Mouse (Mus musculus) right cerebral cortex, postnatal 4 days (tissue): ENCODE measurements around the gene Klhl11.

Experiments
- DNase-seq: peaks from one replicate; pipeline ENCODE4 v3.0.0-alpha.2; 2022

Klhl11 gene

DNA sequence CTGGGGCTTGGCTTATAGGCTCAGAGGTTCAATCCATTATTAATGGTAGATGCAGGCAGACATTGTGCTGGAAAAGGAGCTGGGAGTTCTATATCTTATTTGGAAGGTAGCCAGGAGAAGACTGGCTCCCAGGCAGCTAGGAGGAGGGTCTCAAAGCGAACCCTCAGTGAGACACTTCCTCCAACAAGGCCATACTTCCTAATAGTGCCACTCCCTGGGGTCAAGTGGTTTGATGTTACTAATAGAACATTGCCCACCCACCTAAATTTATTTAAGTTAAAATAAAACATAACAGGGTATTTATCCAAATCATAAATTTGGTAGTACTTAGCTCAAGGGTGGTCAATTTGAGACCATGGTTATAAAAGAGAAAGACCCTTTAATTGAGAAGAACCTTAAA is 6.7 kb downstream of the Klhl11 start:
- DNase-seq, result no peak

DNA sequence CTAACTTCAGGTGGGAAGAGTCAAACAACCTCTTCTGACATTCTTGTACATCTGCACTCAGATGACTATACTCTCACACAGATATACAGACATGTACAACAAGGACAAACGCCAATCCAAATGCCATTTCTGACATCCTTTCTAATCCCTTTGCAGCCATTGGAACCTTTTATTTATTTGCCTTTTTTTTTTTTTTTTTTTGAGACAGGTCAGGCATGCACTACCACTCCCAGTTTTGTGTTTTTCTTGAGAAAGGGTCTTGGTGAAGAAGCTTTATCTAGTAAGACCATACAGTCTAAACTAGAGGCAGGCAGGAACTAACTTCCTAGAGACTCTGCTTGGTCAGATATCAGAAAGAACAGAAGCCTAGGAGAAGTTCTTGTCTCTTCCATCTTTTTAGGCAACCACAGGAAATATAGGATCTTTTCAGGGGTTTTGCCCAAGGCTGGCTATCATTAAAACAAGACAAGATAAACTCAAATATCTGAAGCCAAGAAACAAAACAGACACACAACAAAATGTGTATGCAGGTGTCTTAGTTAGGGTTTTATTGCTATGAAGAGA is 7.2 kb downstream of the Klhl11 start:
- DNase-seq, result no peak

DNA sequence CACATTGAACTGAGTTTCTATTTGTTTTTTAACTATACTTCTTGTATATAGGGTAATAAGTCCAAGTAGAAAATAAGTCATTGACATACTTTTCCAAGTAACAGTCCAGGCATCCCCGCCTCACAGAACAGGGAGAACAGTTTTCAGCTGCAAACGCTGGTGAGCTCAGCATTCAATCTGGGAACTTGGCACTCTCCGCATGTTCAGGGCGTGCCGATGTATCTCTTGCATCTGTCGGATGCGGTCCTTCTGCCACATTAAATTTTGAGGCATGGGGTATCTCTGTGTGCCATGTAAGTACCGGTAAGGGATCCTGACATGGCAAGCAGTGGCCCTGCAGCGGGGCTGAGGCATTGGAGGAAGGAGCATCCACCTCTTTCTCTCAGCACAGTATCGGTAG is 9.8 kb downstream of the Klhl11 start:
- DNase-seq, result no peak

DNA sequence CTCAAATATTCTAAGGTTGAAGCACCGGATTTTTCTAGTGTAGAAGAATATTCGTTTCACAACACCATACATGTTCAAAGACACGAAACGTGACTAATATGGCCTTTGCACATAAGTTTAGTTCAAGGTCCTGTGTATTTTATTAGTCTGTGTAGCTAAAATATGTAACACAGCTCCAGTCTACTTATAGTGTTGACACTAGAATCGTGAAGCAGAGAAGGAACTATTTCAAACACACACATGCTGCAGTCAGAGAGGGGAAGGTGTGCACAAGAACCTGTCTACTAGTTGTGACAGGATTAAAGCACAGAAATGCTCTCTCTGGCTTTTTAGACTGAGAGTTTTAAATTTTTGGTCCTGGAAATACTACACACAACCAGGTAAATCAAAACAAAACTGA is 14.8 kb downstream of the Klhl11 start:
- DNase-seq, result no peak

DNA sequence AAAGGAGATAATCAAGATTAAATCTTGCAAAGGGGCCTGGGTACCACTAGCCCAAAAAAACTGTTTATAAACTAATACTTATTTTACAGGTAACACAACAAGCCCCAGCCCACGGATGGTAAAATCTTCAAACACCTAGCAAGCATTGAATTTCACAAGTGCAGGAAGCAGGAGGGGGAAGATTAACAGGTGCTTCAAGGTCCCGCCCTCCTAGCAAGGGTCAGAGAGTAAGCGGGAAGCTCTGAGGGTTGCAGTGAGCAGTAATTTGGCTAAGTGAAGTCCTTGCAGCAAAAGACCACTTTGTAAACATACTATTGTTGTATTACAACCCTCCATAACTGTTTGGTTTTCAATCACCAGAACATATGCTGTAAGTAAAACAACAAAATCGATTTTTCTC is 15.3 kb downstream of the Klhl11 start:
- DNase-seq, result no peak

DNA sequence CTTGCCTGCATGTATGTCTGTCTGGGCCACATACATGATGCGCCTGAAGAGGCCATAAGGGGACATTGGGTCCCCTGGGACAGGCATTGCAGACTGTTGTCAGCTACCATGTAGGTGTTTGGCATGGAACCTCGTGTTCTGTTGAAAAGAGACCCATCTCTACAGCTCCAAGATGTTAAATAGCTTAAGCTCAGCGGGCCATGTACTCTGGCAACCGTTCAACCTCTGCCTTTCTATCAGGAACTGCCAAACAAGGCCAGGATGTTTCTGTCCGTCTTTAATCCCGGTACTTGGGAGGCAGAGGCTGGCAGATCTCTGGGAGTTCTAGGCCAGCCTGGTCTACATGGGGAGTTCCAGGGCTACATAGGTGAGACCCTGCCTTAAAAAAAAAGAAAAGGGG is 29.9 kb downstream of the Klhl11 start:
- no peak for DNase-seq

DNA sequence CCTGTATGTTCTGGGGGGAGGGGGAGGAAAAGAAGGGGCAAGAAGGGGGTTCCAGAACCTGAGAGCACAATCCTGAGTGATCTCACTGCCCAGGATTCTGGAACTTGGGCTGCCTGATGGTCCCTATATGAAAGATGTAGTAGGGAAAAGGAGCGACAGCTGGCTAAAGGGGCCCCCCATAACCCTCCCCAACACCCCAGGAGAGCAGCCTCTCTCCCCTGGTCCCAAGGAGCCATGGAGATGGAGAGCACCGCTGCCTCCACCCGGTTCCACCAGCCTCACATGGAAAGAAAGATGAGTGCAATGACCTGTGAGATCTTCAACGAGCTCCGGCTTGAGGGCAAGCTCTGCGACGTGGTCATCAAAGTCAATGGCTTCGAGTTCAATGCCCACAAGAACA is 30.7 kb downstream of the Klhl11 start, which contains the start of the genes Nt5c3b and Klhl10:
Nt5c3b (minus strand) TSS at position 12 of the 400 bp plus-strand sequence.
Klhl10 (plus strand) TSS at position 121 of the 400 bp plus-strand sequence.
- DNase-seq, result no peak

DNA sequence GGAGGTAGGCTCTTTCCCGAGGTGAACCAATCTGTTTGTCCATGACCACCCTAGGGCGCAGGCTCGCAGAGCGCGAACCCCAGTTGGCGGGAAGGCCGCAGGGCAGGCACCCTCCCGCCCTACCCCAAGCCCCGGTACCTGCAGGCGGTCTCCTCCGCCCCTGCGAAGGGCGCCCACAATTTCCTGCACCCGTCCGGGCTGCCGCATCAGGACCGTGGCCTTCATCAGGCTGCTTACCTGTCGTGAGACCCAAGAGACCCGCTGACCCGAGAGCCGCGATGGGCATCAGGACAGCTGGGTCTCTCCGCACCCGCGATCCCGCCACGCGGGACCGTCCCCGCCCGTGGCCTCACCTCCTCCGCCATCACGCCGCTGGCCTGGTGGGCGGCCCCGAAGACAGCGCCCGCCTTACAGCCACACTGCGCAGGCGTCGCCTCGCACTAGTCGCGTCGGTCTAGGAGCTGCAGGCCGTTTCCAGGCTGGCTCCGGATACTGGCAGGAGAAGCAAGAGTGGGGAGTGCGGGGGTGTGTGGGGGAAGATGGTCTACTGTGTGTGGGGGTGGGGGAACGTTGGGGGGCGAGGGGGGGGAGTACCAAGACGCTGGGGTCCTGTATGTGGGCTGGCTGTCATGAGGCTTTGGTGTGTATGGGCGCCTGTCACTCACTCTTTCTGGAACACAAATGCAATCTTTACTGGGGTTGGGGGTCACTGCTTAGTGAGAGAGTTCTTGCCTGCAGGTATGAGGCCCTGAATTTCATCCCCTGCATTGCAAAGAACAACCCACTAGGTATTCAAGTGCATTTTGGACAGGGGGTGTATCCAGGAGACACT is 31.6 kb downstream of the Klhl11 start:
- peak; percentile 85 for DNase-seq

DNA sequence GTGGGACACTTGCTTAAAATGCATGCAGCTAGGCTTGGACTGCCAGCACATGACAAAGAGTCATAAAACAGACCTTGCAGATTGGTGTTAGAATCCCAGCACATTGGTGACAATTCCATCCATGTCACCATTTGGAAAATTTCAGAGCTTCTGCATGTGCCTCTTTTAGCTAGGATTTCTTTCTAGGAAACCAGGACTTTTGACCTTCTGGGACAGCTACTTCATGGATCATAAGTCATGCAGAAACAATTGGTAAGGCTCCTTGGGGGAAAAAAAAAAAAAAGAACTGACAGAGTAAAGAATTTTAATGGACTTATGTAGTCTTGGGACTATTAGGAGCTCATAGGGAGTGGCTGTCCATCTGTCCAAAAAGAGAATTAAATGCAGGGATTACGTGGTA is 34.6 kb downstream of the Klhl11 start:
- no peak for DNase-seq

DNA sequence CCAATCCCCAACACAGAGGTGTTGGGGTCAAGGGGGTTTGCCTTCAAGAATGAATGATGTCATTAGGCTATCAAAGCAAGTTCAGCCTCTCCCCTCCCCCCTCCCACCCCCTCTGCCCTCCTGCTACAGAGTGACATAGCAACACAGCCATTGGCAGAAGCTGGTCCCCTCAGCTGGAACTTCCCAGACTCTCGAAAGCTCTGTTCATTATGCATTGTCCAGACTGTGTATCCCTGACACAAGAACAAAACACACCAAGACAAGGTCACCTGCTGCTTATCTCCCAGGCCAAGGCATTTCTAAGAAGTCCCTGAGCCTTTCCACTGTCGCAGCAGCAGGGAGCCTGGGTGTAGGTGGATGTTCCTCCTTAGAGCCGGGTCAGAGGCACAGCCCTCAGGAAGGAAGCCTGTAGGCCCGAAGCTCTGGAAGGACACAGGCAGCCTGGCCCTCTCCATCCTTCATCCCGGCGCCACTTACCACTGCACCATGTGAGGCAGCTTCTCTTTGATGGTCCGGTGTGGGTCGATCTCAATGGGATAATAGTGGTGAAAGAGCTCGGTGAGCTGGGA is 36.8 kb downstream of the Klhl11 start:
- DNase-seq, result no peak

DNA sequence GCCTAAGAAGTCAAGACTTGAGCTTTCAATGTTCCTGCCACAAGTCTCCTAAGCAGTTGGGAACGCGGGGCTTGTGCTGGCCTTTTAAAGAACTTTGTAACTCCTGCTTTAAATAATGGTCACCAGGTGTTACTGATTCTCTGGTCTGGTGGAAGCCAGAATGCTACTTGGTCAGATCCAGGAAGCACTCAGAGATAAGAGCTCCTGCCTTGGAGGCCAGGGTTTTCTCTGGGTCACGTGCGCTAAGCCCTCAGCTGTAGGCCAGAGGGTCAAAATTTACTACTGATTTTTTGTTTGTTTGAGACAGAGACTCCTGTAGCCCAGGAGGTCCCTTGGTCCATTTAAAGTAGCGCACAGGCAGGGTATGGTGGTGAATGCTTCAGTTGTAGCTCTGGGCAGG is 40.5 kb downstream of the Klhl11 start:
- no peak for DNase-seq

DNA sequence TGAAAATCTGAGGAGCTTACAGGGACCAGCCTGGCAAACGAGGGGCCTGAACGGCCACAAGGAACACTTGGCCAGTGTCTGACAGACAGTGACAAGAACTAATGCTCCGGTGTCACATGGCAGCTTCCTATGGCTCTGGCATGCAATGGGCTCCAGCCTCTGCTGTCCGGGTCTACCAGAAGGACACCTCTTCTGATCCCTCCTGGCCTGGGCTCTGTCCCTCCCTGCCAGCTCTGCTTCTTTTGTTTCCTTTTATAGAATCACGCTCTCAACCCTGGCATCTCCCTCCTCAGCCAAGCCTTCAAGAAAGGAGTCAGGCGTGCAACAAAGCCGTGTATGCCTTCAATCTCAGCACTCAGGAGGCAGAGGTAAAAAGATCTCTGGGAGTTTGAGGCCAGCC is 42.5 kb downstream of the Klhl11 start:
- DNase-seq, result no peak

DNA sequence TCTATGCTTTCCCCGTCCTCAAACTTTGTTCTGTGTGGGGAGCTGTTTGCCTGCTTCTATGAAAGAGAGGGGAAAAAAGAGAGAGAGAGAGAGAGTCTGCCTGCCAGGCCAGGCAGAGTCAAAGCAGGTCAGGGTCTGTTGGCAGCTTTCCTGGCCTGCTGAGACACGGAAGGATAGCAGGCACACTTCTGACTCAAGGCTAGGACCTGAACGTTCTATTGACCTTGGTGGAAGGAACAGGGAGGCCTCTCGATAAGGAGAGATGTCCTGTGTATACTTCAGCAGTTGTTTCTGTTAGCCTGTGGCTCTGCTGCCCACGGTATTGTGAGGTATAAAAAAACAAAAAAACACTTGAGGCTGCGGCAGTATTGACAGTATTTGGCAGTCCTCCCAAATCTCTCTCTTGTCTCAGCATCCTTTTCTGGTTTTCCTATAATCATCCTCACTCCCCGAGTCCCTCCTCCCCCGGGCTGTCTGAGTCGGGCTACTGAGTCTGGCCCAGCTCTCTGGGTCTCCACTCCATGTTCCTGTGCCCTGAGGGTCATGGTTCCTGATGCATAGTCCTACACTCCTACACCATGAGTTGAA is 43.8 kb downstream of the Klhl11 start:
- peak; percentile 27 for DNase-seq

DNA sequence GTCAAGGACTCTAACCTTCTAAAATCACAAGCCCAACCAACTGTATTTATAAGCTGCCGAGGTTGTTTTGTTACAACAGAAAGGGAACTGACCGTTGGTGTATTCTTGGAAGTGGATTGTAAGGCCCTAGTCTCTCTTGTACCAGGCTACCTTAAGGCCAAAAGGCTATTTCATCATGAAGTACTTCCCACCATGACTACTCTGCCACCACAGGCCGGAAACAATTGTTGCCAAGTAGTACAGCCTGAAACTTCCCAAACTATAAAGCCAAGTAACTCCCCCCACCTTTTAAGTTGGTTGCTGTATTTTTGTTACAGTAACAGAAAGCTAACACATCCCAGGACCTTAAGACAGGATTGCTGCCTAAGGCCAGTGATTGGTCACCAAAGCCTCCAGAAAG is 45.7 kb downstream of the Klhl11 start:
- no peak for DNase-seq

DNA sequence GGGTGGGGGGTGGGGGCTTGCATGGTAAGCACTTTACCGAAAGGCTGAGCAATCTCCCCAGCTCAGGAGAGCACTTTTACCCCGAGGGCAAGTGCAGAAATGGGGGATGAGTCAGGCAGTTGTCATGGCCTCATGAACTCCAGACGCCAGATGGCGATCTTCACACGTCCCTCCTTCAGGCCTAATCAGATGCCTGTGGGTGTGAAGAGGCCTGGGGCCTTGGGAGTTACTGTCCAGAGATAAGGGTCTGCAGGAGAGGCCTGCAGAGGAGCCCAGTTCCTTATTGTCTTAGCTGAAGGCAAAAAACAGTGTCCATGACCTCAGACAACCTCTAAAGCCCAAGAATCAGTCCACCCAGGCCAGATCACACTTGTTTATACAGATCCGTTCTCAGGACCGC is 46.7 kb downstream of the Klhl11 start:
- peak; percentile 70 for DNase-seq

DNA sequence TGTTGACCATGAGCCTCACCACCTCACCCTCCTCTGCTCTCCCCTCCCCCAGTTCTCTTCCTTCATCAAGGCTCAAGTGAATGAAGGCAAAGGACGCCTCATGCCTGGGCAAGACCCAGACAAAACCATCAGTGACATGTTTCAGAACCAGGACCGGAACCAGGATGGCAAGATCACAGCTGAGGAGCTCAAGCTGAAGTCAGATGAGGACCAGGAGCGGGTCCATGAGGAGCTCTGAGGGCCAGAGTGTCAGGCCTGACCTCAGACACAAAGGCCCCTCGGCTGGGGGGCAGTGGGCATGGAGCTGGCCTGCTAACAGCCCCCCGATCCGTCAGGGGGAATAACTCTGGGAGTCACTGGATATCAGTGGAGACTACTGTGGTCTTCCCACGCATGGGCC is 48.7 kb downstream of the Klhl11 start:
- no peak for DNase-seq

DNA sequence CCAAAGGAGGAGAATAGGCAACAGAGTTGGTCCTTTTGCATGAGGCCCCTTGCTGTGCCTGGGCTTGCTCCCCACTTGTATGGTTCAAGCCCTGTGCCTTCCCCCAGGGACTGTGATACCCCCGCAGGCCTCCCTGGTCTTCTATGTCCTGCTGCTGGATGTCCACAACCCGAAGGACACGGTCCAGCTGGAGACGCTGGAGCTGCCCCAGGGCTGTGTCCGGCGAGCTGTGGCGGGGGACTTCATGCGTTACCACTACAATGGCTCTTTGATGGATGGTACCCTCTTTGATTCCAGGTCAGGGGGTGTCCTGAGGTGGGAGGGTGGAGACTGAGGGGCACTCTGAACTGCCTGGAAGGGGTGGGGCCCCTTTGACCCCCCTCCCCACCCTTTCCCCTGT is 51.0 kb downstream of the Klhl11 start:
- DNase-seq, result no peak

DNA sequence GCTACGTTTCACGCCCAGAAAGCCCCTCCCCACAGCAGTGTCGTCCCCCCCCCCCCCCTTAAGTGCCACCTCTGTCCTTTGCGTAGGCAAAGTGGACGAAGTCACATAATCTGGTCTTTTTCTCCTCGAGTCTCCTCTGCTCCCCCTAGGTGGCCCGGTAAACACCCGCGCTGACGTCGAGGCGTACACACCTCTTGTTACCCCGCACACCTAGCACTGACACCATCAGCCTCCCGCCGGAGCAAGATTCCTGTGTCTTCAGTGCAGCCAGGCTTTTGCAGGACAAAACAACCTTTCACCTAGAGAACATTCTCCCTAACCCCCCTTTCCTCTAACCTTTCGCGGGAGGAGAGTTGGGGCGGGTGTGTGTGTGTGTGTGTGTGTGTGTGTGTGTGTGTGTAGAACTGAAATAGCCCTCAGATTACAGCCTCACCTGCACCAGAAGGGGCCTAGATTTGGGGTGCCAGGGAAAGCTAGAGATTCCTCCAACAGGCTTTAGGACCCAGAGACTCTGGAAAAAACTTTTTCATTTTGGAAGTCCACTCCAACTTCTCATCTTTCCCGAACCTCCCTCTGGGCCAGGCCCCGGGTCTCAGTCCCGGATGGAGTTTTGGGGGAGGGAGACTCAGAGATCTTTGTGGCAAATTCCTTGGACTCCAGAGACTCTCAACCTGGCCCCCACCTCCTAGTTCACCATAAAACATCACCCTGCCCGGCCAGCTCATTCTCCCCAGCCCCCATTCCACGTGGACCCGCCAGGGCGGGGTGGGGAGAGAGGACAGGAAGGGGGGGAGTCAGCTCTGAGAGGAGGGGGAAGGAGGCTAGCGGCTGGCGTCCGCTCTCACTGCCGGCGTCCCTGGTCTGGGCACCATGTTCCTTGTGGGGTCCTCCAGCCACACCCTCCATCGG is 57.4 kb downstream of the Klhl11 start, which contains the start of gene Fkbp10:
Fkbp10 (plus strand) TSS at position 784 of the 909 bp plus-strand sequence.
- DNase-seq, result no peak

DNA sequence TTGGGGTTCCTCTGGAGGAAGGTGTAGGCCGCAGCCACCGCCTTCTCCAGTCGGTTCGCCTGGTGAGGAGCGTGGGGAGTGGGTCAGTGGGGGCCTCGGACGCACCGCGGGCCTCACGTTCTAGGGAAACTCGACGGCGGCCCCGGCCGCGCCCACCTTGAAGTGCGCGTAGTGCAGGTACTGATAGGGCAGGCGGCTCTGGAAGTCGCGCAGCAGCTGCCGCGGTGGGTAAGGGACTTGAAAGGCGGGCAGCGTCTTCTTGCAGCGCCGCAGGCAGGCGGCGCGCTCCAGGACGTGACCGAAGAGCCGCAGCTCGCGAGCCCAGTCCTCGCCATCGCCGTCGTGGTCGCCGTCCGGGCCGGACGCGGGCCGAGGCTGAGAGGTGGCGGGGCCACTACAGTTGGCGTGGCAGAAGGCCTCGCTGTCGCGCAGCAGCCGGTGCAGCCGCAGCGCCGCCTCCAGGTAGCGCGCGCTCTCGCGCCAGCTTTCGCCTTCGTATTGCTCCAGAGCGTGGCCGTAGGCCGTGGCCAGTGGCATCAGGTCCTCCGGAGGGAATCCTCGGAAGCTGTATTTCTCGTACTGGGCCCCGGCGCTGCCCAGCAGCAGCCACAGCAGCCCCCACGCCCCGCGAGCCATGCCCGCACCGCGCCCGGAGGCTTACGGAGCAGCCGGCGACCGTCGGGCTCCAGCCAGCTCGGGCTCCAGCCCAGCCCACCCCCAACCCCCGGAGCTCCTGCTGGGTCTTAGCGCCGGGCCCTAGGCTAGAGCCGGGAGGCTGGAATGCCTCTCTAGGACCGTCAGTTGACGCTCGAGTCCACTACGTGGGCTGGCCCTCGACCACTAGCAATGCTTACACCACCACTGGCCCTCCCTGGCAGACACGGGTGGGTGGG is 58.3 kb downstream of the Klhl11 start, which contains the start of gene P3h4:
P3h4 (minus strand) TSS at position 816 of the 893 bp plus-strand sequence.
- peak; percentile 70 for DNase-seq

DNA sequence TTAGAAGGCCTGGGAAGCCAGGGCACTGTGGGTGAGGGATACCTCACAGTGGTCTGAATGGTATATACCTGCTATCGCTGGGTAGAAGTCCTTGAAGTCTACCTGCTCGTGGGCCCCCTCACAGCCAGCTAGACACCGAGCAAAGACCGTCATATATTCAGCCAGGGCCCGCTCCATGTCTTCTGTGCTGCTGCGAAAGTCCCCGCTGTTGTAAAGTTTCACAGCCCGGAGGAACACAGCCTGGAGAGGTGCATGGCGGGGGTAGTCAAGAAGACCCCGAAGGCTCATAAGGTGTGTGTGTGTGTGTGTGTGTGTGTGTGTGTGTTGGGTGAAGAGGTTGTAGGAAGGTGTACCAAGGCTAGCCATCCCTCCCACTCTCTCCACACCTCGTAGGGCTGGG is 59.0 kb downstream of the Klhl11 start:
- no peak for DNase-seq
